Mouse (Mus musculus) gastrocnemius, postnatal 10 days (tissue): Measurements from ENCODE around the gene Ifna5. TPM values are rescaled to one million over a fixed set of nuclear protein-coding genes. Genes with fewer than 3 reads are reported as not detected.

Experiments used
- DNase-seq: peaks from one replicate; pipeline ENCODE4 v3.0.0; 2021; ENCODE audit warnings: mixed read lengths
- total RNA-seq, 2 experiments: library from RNA; stranded (reverse); gene quantifications; 2 replicates each; pipeline ENCODE4 v1.2.3; 2021

Ifna5 gene
- total RNA-seq, 2 experiments from 2014 or later, result not detected

DNA sequence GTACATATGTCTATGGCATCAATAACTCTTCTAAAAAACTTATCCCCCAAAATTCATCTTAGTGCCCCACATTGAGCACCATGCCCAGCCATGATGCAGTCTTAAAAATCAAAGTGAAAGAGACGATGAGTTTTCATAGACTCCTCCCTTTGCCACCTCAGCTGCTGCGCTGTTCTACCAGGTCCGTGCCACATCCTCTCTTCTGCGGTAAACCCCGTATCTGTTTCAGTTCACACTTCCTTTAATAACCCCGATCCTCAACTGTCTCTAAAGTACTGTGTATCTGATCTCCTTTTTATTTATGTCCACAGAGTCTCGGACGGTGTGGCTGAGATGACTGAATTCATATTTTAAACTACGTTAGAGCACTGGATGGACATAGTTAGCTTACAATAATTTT is 29.3 kb downstream of the Ifna5 start:
- no peak for DNase-seq

GRCm38 (mm10) chr4:88865011-88865569 is 29.8 kb downstream of the Ifna5 start:
- no peak for DNase-seq

DNA sequence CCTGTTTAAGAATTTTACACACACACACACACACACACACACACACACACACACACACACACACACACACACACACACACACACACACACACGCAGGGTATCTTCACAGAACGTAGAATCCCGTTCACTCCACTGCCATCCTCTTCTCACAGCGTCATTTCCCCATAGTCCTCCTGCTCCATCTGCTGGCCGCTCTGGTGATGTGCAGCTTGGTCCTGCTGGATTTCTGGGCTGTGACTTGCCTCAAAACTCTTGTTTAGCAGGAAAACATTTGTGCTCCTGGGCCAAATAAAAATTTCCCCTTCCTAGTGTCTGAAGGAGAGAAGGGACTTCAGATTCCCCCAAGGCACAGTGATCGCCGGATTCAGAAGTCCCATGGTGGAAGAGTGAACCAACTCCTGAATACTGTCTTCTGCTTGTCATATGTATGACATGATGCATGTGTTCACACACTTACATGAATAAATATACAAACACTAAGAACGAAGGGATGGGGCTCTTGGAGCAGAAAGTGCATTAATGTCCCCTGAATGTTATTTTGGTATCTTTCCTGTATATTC is 32.1 kb downstream of the Ifna5 start:
- DNase-seq, result peak; percentile 73

GRCm38 (mm10) chr4:88867926-88868911 is 32.9 kb downstream of the Ifna5 start:
- peak; percentile 7 for DNase-seq

DNA sequence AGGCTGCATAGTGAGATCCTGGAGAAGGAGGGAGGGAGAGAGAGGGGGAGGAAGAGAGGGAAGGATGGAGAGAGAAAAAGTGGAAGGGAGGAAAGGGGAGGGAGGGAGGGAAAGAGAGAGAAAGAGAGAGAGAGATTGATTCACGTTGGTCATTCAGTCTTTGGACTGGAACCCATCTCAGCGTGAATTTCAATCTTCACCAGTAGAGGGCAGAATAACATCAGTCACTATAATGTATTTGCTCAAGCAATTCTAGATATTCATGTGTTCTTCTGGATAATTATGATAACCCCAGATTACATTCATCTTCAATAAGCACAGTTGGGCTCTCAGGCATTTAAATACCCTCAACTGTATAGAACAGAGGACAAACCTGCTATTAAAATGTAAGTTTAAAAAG is 37.4 kb downstream of the Ifna5 start:
- no peak for DNase-seq

DNA sequence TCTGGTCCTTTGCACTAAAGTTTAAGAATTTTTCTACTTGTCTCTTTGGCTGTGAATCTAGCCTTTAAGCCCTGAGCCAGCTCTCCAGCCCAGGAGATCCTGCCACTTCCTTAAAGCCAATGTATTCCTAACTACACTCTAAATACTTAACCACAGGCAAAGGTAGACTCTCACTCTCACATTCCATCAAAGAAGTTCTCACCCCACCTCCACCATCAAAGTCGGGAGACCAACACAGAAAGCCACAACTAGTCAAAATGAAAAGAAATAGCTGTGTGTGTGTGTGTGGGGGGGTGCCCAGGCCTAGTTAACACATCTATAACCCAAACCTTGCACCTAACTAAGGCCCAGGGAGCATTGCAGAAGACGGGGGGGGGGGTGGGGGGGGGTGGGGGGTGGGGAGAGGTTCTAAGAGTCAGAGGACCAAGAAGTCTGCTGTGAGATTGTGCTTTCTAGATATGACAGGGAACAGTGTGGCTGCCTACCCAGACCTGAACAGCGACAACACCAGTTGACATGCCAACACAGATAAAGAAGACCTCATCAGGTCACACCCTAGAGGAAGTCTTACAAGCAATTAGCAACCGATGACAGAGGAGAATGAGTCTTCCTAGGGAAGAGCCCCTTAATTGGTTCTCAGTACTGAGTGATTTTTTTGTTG is 40.2 kb downstream of the Ifna5 start:
- DNase-seq, result no peak

DNA sequence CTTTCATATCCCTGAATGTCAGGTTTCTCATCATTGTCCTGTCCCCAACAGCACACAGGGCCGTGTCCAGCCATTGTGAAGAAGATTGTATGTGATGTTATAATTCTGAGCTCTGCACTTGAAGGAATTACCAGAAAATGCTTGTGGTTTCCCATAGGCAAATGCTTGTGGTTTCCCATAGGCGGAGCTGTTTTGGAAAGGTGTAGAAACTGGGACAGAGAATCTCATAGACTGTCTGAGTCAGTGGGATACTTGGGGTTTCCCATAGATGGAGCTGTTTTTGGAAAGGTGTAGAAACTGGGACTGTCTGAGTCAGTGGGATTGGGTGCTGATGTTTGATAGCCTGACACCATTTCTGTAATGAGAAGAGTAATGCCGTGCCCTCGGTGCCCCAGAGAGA is 41.2 kb downstream of the Ifna5 start:
- DNase-seq, result no peak

GRCm38 (mm10) chr4:88878246-88878645 is 42.9 kb downstream of the Ifna5 start:
- no peak for DNase-seq

DNA sequence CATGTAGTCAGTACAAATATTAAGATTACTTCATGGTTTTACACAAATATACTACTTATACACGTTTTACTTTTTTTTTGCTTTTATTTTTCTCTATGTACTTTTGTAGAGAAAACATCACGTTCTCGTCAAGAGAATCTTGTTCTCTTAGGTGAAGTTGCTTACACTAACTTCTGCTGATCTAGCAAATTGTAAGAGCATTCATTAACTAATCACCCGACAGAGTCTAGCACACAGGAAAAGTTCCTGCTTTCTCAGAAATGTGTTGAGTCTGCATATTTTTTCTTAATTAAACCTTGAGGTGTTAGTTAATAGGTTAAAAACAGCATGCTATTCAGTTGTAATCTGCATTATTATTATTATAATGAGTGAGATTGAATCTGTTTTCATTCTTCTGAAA is 43.4 kb downstream of the Ifna5 start:
- DNase-seq, result no peak

GRCm38 (mm10) chr4:88880101-88880500 is 44.8 kb downstream of the Ifna5 start, which contains the start of gene Ifne:
Gene Ifne, minus strand, starts transcription at chr4:88880201.
- no peak for DNase-seq

Other genes with a start within 250 kb of the Ifna5 start
- not detected for gene Ifna9, start 243.1 kb upstream of the Ifna5 start, total RNA-seq
- not detected for gene Ifna12, start 232.1 kb upstream of the Ifna5 start, total RNA-seq
- gene C87499, start 201.1 kb upstream of the Ifna5 start, total RNA-seq, result not detected
- not detected for gene Ifna13, start 191.1 kb upstream of the Ifna5 start, total RNA-seq
- gene Ifna16, start 158.6 kb upstream of the Ifna5 start, total RNA-seq, result not detected
- gene Ifna2, start 151.6 kb upstream of the Ifna5 start, total RNA-seq, result not detected
- not detected for gene Ifnab, start 144.2 kb upstream of the Ifna5 start, total RNA-seq
- gene Gm26566, start 113.7 kb upstream of the Ifna5 start, total RNA-seq, result under 1 TPM; 0.31 to 0.34 TPM
- gene Klhl9, start 113.1 kb upstream of the Ifna5 start, total RNA-seq, result 10 to 100 TPM; 57.1 to 66.3 TPM
- not detected for gene Gm13271, start 80.7 kb upstream of the Ifna5 start, total RNA-seq
- not detected for gene Gm13283, start 75.4 kb upstream of the Ifna5 start, total RNA-seq
- not detected for gene Gm13290, start 61.7 kb upstream of the Ifna5 start, total RNA-seq
- gene Gm13289, start 58.6 kb upstream of the Ifna5 start, total RNA-seq, result not detected
- gene Gm13272, start 55.7 kb upstream of the Ifna5 start, total RNA-seq, result not detected
- gene Ifnz, start 53.4 kb upstream of the Ifna5 start, total RNA-seq, result not detected
- not detected for gene Gm13276, start 49.8 kb upstream of the Ifna5 start, total RNA-seq
- not detected for gene Gm13277, start 46.9 kb upstream of the Ifna5 start, total RNA-seq
- not detected for gene Gm13278, start 44.0 kb upstream of the Ifna5 start, total RNA-seq
- not detected for gene Gm13275, start 41.0 kb upstream of the Ifna5 start, total RNA-seq
- not detected for gene Gm13279, start 38.1 kb upstream of the Ifna5 start, total RNA-seq
- gene Gm13285, start 35.9 kb upstream of the Ifna5 start, total RNA-seq, result under 1 TPM in 1 of 2 experiments, not detected in 1; 0.21 TPM
- gene Gm13287, start 32.3 kb upstream of the Ifna5 start, total RNA-seq, result not detected
- gene Gm13288, start 30.0 kb upstream of the Ifna5 start, total RNA-seq, result not detected
- gene Ifna7, start 19.3 kb upstream of the Ifna5 start, total RNA-seq, result not detected
- gene Ifna11, start 15.6 kb upstream of the Ifna5 start, total RNA-seq, result not detected
- not detected for gene Ifna6, start 8.1 kb upstream of the Ifna5 start, total RNA-seq
- not detected for gene Ifna4, start 6.3 kb downstream of the Ifna5 start, total RNA-seq
- gene Ifna1, start 14.6 kb downstream of the Ifna5 start, total RNA-seq, result not detected
- not detected for gene Ifne, start 44.7 kb downstream of the Ifna5 start, total RNA-seq